Mouse (Mus musculus): Measurements from ENCODE around the gene Gm10696. TPM values are rescaled to one million over a fixed set of nuclear protein-coding genes. Genes with fewer than 3 reads are reported as not detected.

Gene Gm10696
- not detected in 2 replicates for polyA plus RNA-seq (2015; fragmentation: Nextera tagmentation; extraction: Ambion mirVana)

GRCm38 (mm10) chr3:94178093-94178492, at the start of gene Gm10696:
Gene Gm10696, minus strand, starts transcription at chr3:94178193.

GRCm38 (mm10) chr3:94196414-94196813, 18.4 kb upstream of the Gm10696 start, which contains the start of gene Gm5286:
Gene Gm5286, plus strand, starts transcription at chr3:94196714.

Other genes with a start within 250 kb of the Gm10696 start
- gene Gm9117, start 234.7 kb downstream of the Gm10696 start, polyA plus RNA-seq (2015; fragmentation: Nextera tagmentation; extraction: Ambion mirVana): not detected in 2 replicates
- gene Tdpoz5, start 216.9 kb downstream of the Gm10696 start, polyA plus RNA-seq (2015; fragmentation: Nextera tagmentation; extraction: Ambion mirVana): not detected in 2 replicates
- gene Gm9125, start 123.3 kb downstream of the Gm10696 start, polyA plus RNA-seq (2015; fragmentation: Nextera tagmentation; extraction: Ambion mirVana): not detected in 2 replicates
- not detected in 2 replicates for gene Gm10697, start 105.5 kb downstream of the Gm10696 start, polyA plus RNA-seq (2015; fragmentation: Nextera tagmentation; extraction: Ambion mirVana)
- not detected in 2 replicates for gene Gm5286, start 18.5 kb upstream of the Gm10696 start, polyA plus RNA-seq (2015; fragmentation: Nextera tagmentation; extraction: Ambion mirVana)
- not detected in 2 replicates for gene Gm4778, start 85.8 kb upstream of the Gm10696 start, polyA plus RNA-seq (2015; fragmentation: Nextera tagmentation; extraction: Ambion mirVana)
- 10.7 and 11.1 TPM in 2 replicates for gene Them4, start 131.9 kb upstream of the Gm10696 start, polyA plus RNA-seq (2015; fragmentation: Nextera tagmentation; extraction: Ambion mirVana)
- gene Them5, start 163.9 kb upstream of the Gm10696 start, polyA plus RNA-seq (2015; fragmentation: Nextera tagmentation; extraction: Ambion mirVana): 10.5 TPM in 1 of 2 replicates, not detected in the other
- gene C2cd4d, start 184.2 kb upstream of the Gm10696 start, polyA plus RNA-seq (2015; fragmentation: Nextera tagmentation; extraction: Ambion mirVana): 1.7 and 1.8 TPM in 2 replicates
- 14.1 and 19.7 TPM in 2 replicates for gene Rorc, start 194.6 kb upstream of the Gm10696 start, polyA plus RNA-seq (2015; fragmentation: Nextera tagmentation; extraction: Ambion mirVana)
- gene Lingo4, start 220.3 kb upstream of the Gm10696 start, polyA plus RNA-seq (2015; fragmentation: Nextera tagmentation; extraction: Ambion mirVana): 0.35 and 0.40 TPM in 2 replicates
- 13.7 and 15.0 TPM in 2 replicates for gene Tdrkh, start 235.1 kb upstream of the Gm10696 start, polyA plus RNA-seq (2015; fragmentation: Nextera tagmentation; extraction: Ambion mirVana)

All from skeletal muscle tissue, postnatal 0 days (tissue).